ENCODE assay signal across 4 mouse cellular contexts in the genomic region with DNA sequence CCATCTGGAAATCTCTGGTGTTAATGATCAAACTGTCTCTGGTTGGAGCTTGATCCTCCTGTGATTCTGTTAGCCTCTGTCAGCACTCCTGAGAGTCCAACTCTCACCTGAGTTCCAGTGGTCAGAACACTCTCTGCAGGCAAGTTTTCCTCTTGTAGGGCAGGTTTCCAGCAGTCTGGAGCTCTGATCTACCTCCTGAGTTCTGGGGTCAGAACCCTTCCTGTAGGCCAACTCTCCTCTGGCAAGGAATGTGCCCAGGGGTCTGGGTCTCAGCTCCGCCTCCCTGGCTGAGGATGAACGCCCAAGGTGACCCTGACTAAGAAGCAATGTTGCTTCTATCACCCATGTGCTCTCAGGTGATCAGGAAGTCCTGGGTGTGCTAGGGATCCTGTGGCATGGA.
DNase-seq lines count a peak whose midpoint lies in the region.

No protein-coding gene starts in this region.

- DNase-seq in kidney, adult 18-20 months: peak; percentile 48
- peak; percentile 77 to 82 for DNase-seq in kidney, adult 8-10 months
- peak; percentile 13 for DNase-seq in kidney, postnatal 10 days
- DNase-seq in kidney, postnatal 25 days: peak; percentile 58 to 83

Comparison
In these comparisons a context has a peak if more than half of its experiments do, and no peak if none do; other contexts are left out.
1. Peak in every context shown above with its lines: DNase-seq.
2. DNase-seq: peak in every context shown above with its lines; median percentile 80 in kidney, adult 8-10 months; 70 in kidney, postnatal 25 days; 48 in kidney, adult 18-20 months; 13 in kidney, postnatal 10 days.